Mouse (Mus musculus): ENCODE results near the gene Inf2. TPM values are rescaled to one million over a fixed set of nuclear protein-coding genes. Genes with fewer than 3 reads are reported as not detected.

Inf2 gene
- total RNA-seq, 2 experiments from 2014 or later = 26.5 to 27.3 TPM

GRCm38 (mm10) chr12:112653157-112653824 lies 64.7 kb downstream of the Inf2 start:
- DNase-seq (ENCODE audit: low spot score in 2 of 2) = peak in 1 of 2 experiments; percentile 77

GRCm38 (mm10) chr12:112654076-112654475 lies 65.5 kb downstream of the Inf2 start:
- no peak for DNase-seq (ENCODE audit: low spot score in 2 of 2)

GRCm38 (mm10) chr12:112658619-112659018 lies 70.0 kb downstream of the Inf2 start:
- DNase-seq (ENCODE audit: low spot score in 2 of 2) = no peak

GRCm38 (mm10) chr12:112659109-112659508 lies 70.5 kb downstream of the Inf2 start:
- DNase-seq (ENCODE audit: low spot score in 2 of 2) = peak; percentile 59 to 65

GRCm38 (mm10) chr12:112660576-112661326 lies 72.2 kb downstream of the Inf2 start:
- no peak for DNase-seq (ENCODE audit: low spot score in 2 of 2)

GRCm38 (mm10) chr12:112661327-112661605 lies 72.7 kb downstream of the Inf2 start:
- no peak for DNase-seq (ENCODE audit: low spot score in 2 of 2)

GRCm38 (mm10) chr12:112661851-112662250 lies 73.3 kb downstream of the Inf2 start:
- DNase-seq (ENCODE audit: low spot score in 2 of 2) = no peak

- no peak for DNase-seq (ENCODE audit: low spot score in 2 of 2)
These were observed 74.7 kb downstream of the Inf2 start for GRCm38 (mm10) chr12:112663303-112663702.

- no peak for DNase-seq (ENCODE audit: low spot score in 2 of 2)
These were observed 75.1 kb downstream of the Inf2 start for GRCm38 (mm10) chr12:112663716-112664115.

- no peak for DNase-seq (ENCODE audit: low spot score in 2 of 2)
These were observed 75.5 kb downstream of the Inf2 start for GRCm38 (mm10) chr12:112664124-112664523.

- no peak for DNase-seq (ENCODE audit: low spot score in 2 of 2)
These were observed 76.1 kb downstream of the Inf2 start for GRCm38 (mm10) chr12:112664656-112665055.

Small RNA genes within 50 kb of the gene (microRNA-seq; reads per million reads assigned to microRNA genes)
- gene Mir6939 = 0.79 reads per million

Other genes starting within 250 kb of the Inf2 start
- 1 to 10 TPM; 9.1 to 9.8 TPM for gene A530016L24Rik, start 99.3 kb upstream of the Inf2 start, total RNA-seq (2021)
- 1 to 10 TPM; 5.8 to 6.6 TPM for gene Tmem179, start 72.0 kb upstream of the Inf2 start, total RNA-seq (2021)
- 10 to 100 TPM; 17.1 to 19.5 TPM for gene Adssl1, start 31.3 kb downstream of the Inf2 start, total RNA-seq (2021)
- gene Siva1, start 55.9 kb downstream of the Inf2 start, total RNA-seq (2021) = 10 to 100 TPM; 69.9 to 72.6 TPM
- 100 to 1,000 TPM; 334 to 351 TPM for gene Akt1, start 86.1 kb downstream of the Inf2 start, total RNA-seq (2021)
- 1 to 10 TPM; 6.4 to 6.8 TPM for gene Zbtb42, start 90.0 kb downstream of the Inf2 start, total RNA-seq (2021)
- gene Cep170b, start 131.7 kb downstream of the Inf2 start, total RNA-seq (2021) = 10 to 100 TPM; 49.2 to 56.6 TPM
- gene Pld4, start 171.9 kb downstream of the Inf2 start, total RNA-seq (2021) = 10 to 100 TPM; 11.8 to 15.2 TPM
- gene Ahnak2, start 213.9 kb downstream of the Inf2 start, total RNA-seq (2021) = 10 to 100 TPM in 1 of 2 experiments, 1 to 10 TPM in 1; 9.8 to 12.0 TPM
- 1 to 10 TPM; 8.2 to 10.0 TPM for gene Clba1, start 220.2 kb downstream of the Inf2 start, total RNA-seq (2021)
- 10 to 100 TPM; 31.1 to 32.5 TPM for gene Cdca4, start 240.6 kb downstream of the Inf2 start, total RNA-seq (2021)